Mouse (Mus musculus) forebrain, embryonic 15.5 days (tissue): Measurements from ENCODE around the gene Lmf2. TPM values are rescaled to one million over a fixed set of nuclear protein-coding genes. Genes with fewer than 3 reads are reported as not detected.

Experiments used
- ATAC-seq: fragments of 200-750 bp; cut with Nextera tagmentation; replicated peaks from 2 replicates; pipeline ENCODE4 v1.8.0; 2017; ENCODE audit warnings: mild to moderate bottlenecking, moderate TSS enrichment, moderate library complexity
- H3K27ac ChIP-seq: fragments of 300-500 bp; sonication (generic); replicated peaks from 2 replicates; pipeline ENCODE4 v1.5.1; 2015; ENCODE audit warnings: mild to moderate bottlenecking, inconsistent platforms
- H3K27me3 ChIP-seq: fragments of 300-500 bp; sonication (generic); 2 replicates; pipeline ENCODE4 v1.6.1; 2015; ENCODE audit warnings: inconsistent platforms
- H3K36me3 ChIP-seq: fragments of 300-500 bp; sonication (generic); 2 replicates; pipeline ENCODE4 v1.6.1; 2015; ENCODE audit warnings: mild to moderate bottlenecking, inconsistent platforms
- H3K4me1 ChIP-seq: fragments of 300-500 bp; sonication (generic); 2 replicates; pipeline ENCODE4 v1.6.1; 2015; ENCODE audit warnings: inconsistent platforms
- H3K4me2 ChIP-seq: fragments of 300-500 bp; sonication (generic); replicated peaks from 2 replicates; pipeline ENCODE4 v1.6.1; 2015; ENCODE audit warnings: mild to moderate bottlenecking, inconsistent platforms
- H3K4me3 ChIP-seq: fragments of 300-500 bp; sonication (generic); 2 replicates; pipeline ENCODE4 v1.5.1; 2015; ENCODE audit warnings: mild to moderate bottlenecking, inconsistent platforms
- H3K9ac ChIP-seq: fragments of 300-500 bp; sonication (generic); replicated peaks from 2 replicates; pipeline ENCODE4 v1.6.1; 2015; ENCODE audit warnings: mild to moderate bottlenecking, inconsistent platforms
- H3K9me3 ChIP-seq: fragments of 300-500 bp; sonication (generic); 2 replicates; pipeline ENCODE4 v1.6.1; 2016; ENCODE audit warnings: inconsistent platforms
- WGBS: fragments of 180-500 bp; shearing (Covaris S2); methylation state at CpG from one replicate; pipeline ENCODE4 v1.1.7; 2015; ENCODE audit warnings: mixed read lengths; 5-methylcytosine and 5-hydroxymethylcytosine counted together
- polyA plus RNA-seq: library from polyadenylated mRNA; unstranded; fragments of >200 nt; fragmentation: Nextera tagmentation; extraction: Ambion mirVana; gene quantifications from 2 replicates; pipeline ENCODE4 v1.2.1, GENCODE M21; 2015

The Lmf2 gene
- 31.6 and 33.0 TPM in 2 replicates for polyA plus RNA-seq

GRCm38 (mm10) chr15:89355241-89356187, at the start of gene Lmf2, which contains the start of gene Ncaph2:
TSS of gene Lmf2 (minus strand) at chr15:89355659.
TSS of gene Ncaph2 (plus strand) at chr15:89355719.
- Histone ChIP-seq H3K27ac (peak within 1 kb of the TSS; percentile 84), H3K36me3 (peaks cover 30% of the 10 kb centered on the region), H3K27me3 (no peaks in the 10 kb centered on the region), H3K4me3 (peak within 1 kb of the TSS; percentile 62), H3K4me2 (peak within 1 kb of the TSS; percentile 84), H3K9me3 (no peaks in the 10 kb centered on the region), H3K4me1 (peaks cover 37% of the 10 kb centered on the region), H3K9ac (peak within 1 kb of the TSS; percentile 73)
- peak; percentile 92 for ATAC-seq
- under 1% methylated on average over 64 of the region's 64 CpGs for WGBS

- no peak for ATAC-seq
- no peaks in the 10 kb centered on the region for H3K4me1 ChIP-seq
- H3K9me3 ChIP-seq: no peaks in the 10 kb centered on the region
- H3K36me3 ChIP-seq: no peaks in the 10 kb centered on the region
- no peak overlapping the region for H3K4me3 ChIP-seq
- no peak overlapping the region for H3K9ac ChIP-seq
- H3K27me3 ChIP-seq: no peaks in the 10 kb centered on the region
- no peak overlapping the region for H3K4me2 ChIP-seq
- WGBS: 88% methylated on average over 10 of the region's 10 CpGs
- no peak overlapping the region for H3K27ac ChIP-seq
Observed at GRCm38 (mm10) chr15:89404831-89405623, 49.6 kb upstream of the Lmf2 start.

- WGBS: 90% methylated on average over 1 of the region's 1 CpGs
- Histone ChIP-seq H3K36me3 (no peaks in the 10 kb centered on the region), H3K27me3 (no peaks in the 10 kb centered on the region), H3K4me3 (no peak overlapping the region), H3K4me2 (no peak overlapping the region), H3K9ac (no peak overlapping the region), H3K9me3 (no peaks in the 10 kb centered on the region), H3K27ac (no peak overlapping the region), H3K4me1 (no peaks in the 10 kb centered on the region)
- ATAC-seq: no peak
Observed at GRCm38 (mm10) chr15:89402471-89402870, 47.0 kb upstream of the Lmf2 start.

- Histone ChIP-seq H3K9me3 (no peaks in the 10 kb centered on the region), H3K4me3 (no peak overlapping the region), H3K27ac (no peak overlapping the region), H3K9ac (no peak overlapping the region), H3K4me1 (no peaks in the 10 kb centered on the region), H3K4me2 (no peak overlapping the region), H3K27me3 (no peaks in the 10 kb centered on the region), H3K36me3 (no peaks in the 10 kb centered on the region)
- WGBS: 44% methylated on average over 1 of the region's 1 CpGs
- no peak for ATAC-seq
Observed at GRCm38 (mm10) chr15:89399716-89400115, 44.3 kb upstream of the Lmf2 start.

GRCm38 (mm10) chr15:89398146-89398545, 42.7 kb upstream of the Lmf2 start:
- WGBS: 64% methylated on average over 2 of the region's 2 CpGs
- H3K4me3 ChIP-seq: no peak overlapping the region
- no peak overlapping the region for H3K9ac ChIP-seq
- H3K27me3 ChIP-seq: no peaks in the 10 kb centered on the region
- H3K36me3 ChIP-seq: no peaks in the 10 kb centered on the region
- no peaks in the 10 kb centered on the region for H3K4me1 ChIP-seq
- no peak overlapping the region for H3K27ac ChIP-seq
- no peak overlapping the region for H3K4me2 ChIP-seq
- no peak for ATAC-seq
- no peaks in the 10 kb centered on the region for H3K9me3 ChIP-seq

GRCm38 (mm10) chr15:89396883-89397282, 41.4 kb upstream of the Lmf2 start:
- Histone ChIP-seq H3K9ac (no peak overlapping the region), H3K9me3 (no peaks in the 10 kb centered on the region), H3K36me3 (no peaks in the 10 kb centered on the region), H3K4me3 (no peak overlapping the region), H3K4me2 (no peak overlapping the region), H3K27me3 (no peaks in the 10 kb centered on the region), H3K27ac (no peak overlapping the region), H3K4me1 (no peaks in the 10 kb centered on the region)
- ATAC-seq: no peak
- 88% methylated on average over 4 of the region's 4 CpGs for WGBS

- Histone ChIP-seq H3K9ac (no peak overlapping the region), H3K36me3 (no peaks in the 10 kb centered on the region), H3K4me3 (no peak overlapping the region), H3K27ac (no peak overlapping the region), H3K27me3 (no peaks in the 10 kb centered on the region), H3K4me2 (no peak overlapping the region), H3K9me3 (no peaks in the 10 kb centered on the region), H3K4me1 (no peaks in the 10 kb centered on the region)
- WGBS: 86% methylated on average over 10 of the region's 10 CpGs
- no peak for ATAC-seq
Observed at GRCm38 (mm10) chr15:89390081-89390480, 34.6 kb upstream of the Lmf2 start.

- ATAC-seq: no peak
- Histone ChIP-seq H3K4me1 (no peaks in the 10 kb centered on the region), H3K9me3 (no peaks in the 10 kb centered on the region), H3K4me3 (no peak overlapping the region), H3K27me3 (no peaks in the 10 kb centered on the region), H3K4me2 (no peak overlapping the region), H3K27ac (no peak overlapping the region), H3K9ac (no peak overlapping the region), H3K36me3 (no peaks in the 10 kb centered on the region)
- 53% methylated on average over 12 of the region's 12 CpGs for whole genome bisulfite sequencing
Observed at GRCm38 (mm10) chr15:89387127-89387526, 31.7 kb upstream of the Lmf2 start.

GRCm38 (mm10) chr15:89384617-89385016, 29.2 kb upstream of the Lmf2 start, which contains the start of gene Klhdc7b:
TSS of gene Klhdc7b (plus strand) at chr15:89384917.
- peaks cover 6% of the 10 kb centered on the region; the same call in 1 of the 2 replicates for H3K27me3 ChIP-seq
- no peak within 1 kb of the TSS for H3K4me3 ChIP-seq
- no peak within 1 kb of the TSS for H3K9ac ChIP-seq
- peaks cover under 1% of the 10 kb centered on the region; the same call in 1 of the 2 replicates for H3K4me1 ChIP-seq
- no peaks in the 10 kb centered on the region for H3K36me3 ChIP-seq
- 86% methylated on average over 7 of the region's 7 CpGs for WGBS
- ATAC-seq: no peak
- H3K9me3 ChIP-seq: no peaks in the 10 kb centered on the region
- H3K27ac ChIP-seq: no peak within 1 kb of the TSS
- no peak within 1 kb of the TSS for H3K4me2 ChIP-seq

GRCm38 (mm10) chr15:89379429-89379828, 24.0 kb upstream of the Lmf2 start:
- 8% methylated on average over 10 of the region's 10 CpGs for WGBS

GRCm38 (mm10) chr15:89378831-89379401, 23.5 kb upstream of the Lmf2 start, which contains the start of gene Odf3b:
TSS of gene Odf3b (minus strand) at chr15:89379282.
- under 1% methylated on average over 29 of the region's 33 CpGs for WGBS
- H3K27ac ChIP-seq: no peak within 1 kb of the TSS
- peak within 1 kb of the TSS; percentile 41 for H3K9ac ChIP-seq
- ATAC-seq: no peak
- H3K9me3 ChIP-seq: no peaks in the 10 kb centered on the region
- no peaks in the 10 kb centered on the region for H3K36me3 ChIP-seq
- peaks cover 20% of the 10 kb centered on the region for H3K4me1 ChIP-seq
- peak within 1 kb of the TSS; percentile 39 for H3K4me3 ChIP-seq
- H3K27me3 ChIP-seq: peaks cover 45% of the 10 kb centered on the region
- peak within 1 kb of the TSS; percentile 57 for H3K4me2 ChIP-seq

More at GRCm38 (mm10) chr15:89379429-89379828, 24.0 kb upstream of the Lmf2 start:
- Histone ChIP-seq H3K4me3 (peak overlapping the region; percentile 39; the same call in 1 of the 2 replicates), H3K4me2 (peak overlapping the region; percentile 57), H3K36me3 (no peaks in the 10 kb centered on the region), H3K27ac (no peak overlapping the region), H3K9me3 (no peaks in the 10 kb centered on the region), H3K9ac (peak overlapping the region; percentile 41), H3K27me3 (peaks cover 45% of the 10 kb centered on the region), H3K4me1 (peaks cover 17% of the 10 kb centered on the region)
- ATAC-seq: no peak
